Mouse (Mus musculus): Measurements from ENCODE around the gene 1700029P11Rik. TPM values are rescaled to one million over a fixed set of nuclear protein-coding genes. Genes with fewer than 3 reads are reported as not detected.
"Not testable (repeated sequence)": the region's sequence is repeated elsewhere in the genome, so short reads cannot be mapped to it uniquely, and the experiment has no call there.

Gene 1700029P11Rik
- polyA plus RNA-seq, 1 experiment from 2014 or later = not detected

DNA sequence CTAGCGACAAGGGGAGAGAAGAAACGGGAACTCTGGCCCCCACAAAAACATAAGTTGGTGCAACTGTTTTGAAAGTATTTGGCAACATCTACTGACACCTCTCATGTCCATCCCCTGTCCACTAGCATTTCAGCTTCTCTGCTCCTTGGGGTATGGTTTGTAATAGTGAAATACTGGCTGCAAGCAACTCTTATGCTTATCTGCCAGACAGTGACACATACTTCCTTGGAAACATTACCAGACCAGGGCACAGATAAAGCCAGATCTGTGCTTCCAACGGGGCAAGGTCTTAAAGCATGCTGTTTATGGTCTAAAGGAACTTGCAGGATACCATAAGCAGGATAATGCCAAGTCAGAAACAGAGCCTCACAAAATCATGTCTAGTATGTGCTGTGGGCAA lies 21.4 kb upstream of the 1700029P11Rik start:
- Histone ChIP-seq H3K9me3 (replicated peaks) (no peaks in the 10 kb centered on the region), H3K27ac (replicated peaks) (peak overlapping the region; percentile 48), H3K4me3 (replicated peaks) (no peak overlapping the region), H3K36me3 (replicated peaks) (peaks cover 22% of the 10 kb centered on the region; the same call in 1 of the 2 replicates), H3K4me2 (no peak overlapping the region; the same call in 1 of the 2 replicates), H3K27me3 (no peaks in the 10 kb centered on the region), H3K9ac (no peak overlapping the region), H3K4me1 (replicated peaks) (peaks cover 31% of the 10 kb centered on the region)
- 62% methylated on average over 3 of the region's 3 CpGs for whole genome bisulfite sequencing (ENCODE audit: insufficient replicate concordance)
- ATAC-seq (ENCODE audit: insufficient read depth) = no peak

- peak; percentile 97 for ATAC-seq (ENCODE audit: insufficient read depth)
- Histone ChIP-seq H3K36me3 (replicated peaks) (0 out of 2 replicates have a peak, but pooled peaks cover 11% of the 10 kb centered on the region), H3K4me2 (peak within 1 kb of the TSS; percentile 100), H3K4me3 (replicated peaks) (peak within 1 kb of the TSS; percentile 78), H3K27ac (replicated peaks) (peak within 1 kb of the TSS; percentile 81), H3K27me3 (no peaks in the 10 kb centered on the region), H3K4me1 (replicated peaks) (peaks cover 36% of the 10 kb centered on the region), H3K9ac (peak within 1 kb of the TSS; percentile 80), H3K9me3 (replicated peaks) (no peaks in the 10 kb centered on the region)
- under 1% methylated on average over 77 of the region's 77 CpGs for WGBS (ENCODE audit: insufficient replicate concordance)
Measured at GRCm38 (mm10) chr15:81960171-81961077, 19.9 kb upstream of the 1700029P11Rik start, which contains the start of gene Pmm1. Gene Pmm1 (minus strand): TSS chr15:81960930.

DNA sequence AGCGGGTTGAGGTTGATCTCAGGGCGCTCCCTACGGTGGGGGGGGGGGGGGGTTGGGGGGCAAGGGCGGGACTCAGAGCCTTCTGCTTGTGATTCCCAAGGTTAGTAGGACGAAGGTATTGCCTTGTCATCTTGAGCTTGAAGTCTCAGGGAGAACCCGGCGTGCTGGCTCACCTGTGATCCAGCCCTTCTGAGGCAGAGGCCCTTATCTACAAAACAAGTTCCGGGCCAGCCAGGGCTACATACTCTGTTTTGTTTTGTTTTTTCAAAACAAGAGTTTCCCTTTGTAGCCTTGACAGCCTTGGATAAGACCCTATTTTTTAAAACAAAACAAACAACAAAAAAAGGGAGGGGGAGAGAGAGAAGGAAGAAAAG lies 19.3 kb upstream of the 1700029P11Rik start:
- 2% methylated on average over 8 of the region's 8 CpGs for WGBS (ENCODE audit: insufficient replicate concordance)
- ATAC-seq (ENCODE audit: insufficient read depth) = peak; percentile 71

GRCm38 (mm10) chr15:81964262-81964661 lies 16.1 kb upstream of the 1700029P11Rik start:
- Histone ChIP-seq H3K27me3 (no peaks in the 10 kb centered on the region; the same call in 1 of the 2 replicates), H3K4me1 (replicated peaks) (peaks cover 40% of the 10 kb centered on the region), H3K4me3 (replicated peaks) (no peak overlapping the region), H3K9ac (no peak overlapping the region), H3K36me3 (replicated peaks) (no peaks in the 10 kb centered on the region), H3K9me3 (replicated peaks) (no peaks in the 10 kb centered on the region), H3K4me2 (no peak overlapping the region), H3K27ac (replicated peaks) (no peak overlapping the region)
- WGBS (ENCODE audit: insufficient replicate concordance) = 28% methylated on average over 1 of the region's 1 CpGs
- ATAC-seq (ENCODE audit: insufficient read depth) = no peak

More for the DNA sequence above, 19.3 kb upstream of the 1700029P11Rik start:
- peak overlapping the region; percentile 32; the same call in 1 of the 2 replicates for H3K9ac ChIP-seq
- H3K36me3 ChIP-seq (replicated peaks) = 0 out of 2 replicates have a peak, but pooled peaks cover 5% of the 10 kb centered on the region
- H3K4me2 ChIP-seq = peak overlapping the region; percentile 100
- peaks cover 36% of the 10 kb centered on the region for H3K4me1 ChIP-seq (replicated peaks)
- H3K9me3 ChIP-seq (replicated peaks) = no peaks in the 10 kb centered on the region
- no peaks in the 10 kb centered on the region; the same call in 1 of the 2 replicates for H3K27me3 ChIP-seq
- peak overlapping the region; percentile 79 for H3K27ac ChIP-seq (replicated peaks)
- peak overlapping the region; percentile 78 for H3K4me3 ChIP-seq (replicated peaks)

DNA sequence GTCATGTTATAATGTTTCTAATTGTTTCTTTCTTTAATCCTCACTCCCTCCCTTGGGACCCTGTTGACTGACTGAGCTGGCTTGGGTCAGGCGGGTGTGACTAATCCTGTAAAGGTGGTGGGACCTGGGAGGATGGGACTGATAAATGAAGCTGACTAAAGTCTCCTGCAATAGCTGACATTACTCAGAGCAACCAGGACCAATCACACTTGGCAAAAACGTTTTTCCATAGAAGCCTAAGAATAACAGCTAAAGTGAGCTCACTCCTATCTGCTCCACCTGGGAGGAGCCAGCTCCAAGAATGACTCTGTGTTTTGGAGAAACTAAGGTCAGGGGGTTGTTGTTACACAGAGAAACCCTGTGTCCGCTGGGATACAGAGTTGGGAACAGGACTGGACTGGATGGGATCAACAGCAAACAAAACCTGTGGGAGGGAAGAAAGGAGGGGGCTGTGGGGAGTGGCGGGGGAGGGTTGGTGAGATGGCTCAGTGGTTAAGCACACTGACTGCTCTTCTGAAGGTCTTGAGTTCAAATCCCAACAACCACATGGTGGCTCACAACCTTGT lies 15.3 kb upstream of the 1700029P11Rik start:
- Histone ChIP-seq H3K4me1 (replicated peaks) (peaks cover 39% of the 10 kb centered on the region), H3K27me3 (no peaks in the 10 kb centered on the region; the same call in 1 of the 2 replicates), H3K4me2 (no peak overlapping the region), H3K4me3 (replicated peaks) (no peak overlapping the region), H3K36me3 (replicated peaks) (no peaks in the 10 kb centered on the region), H3K9ac (no peak overlapping the region), H3K27ac (replicated peaks) (no peak overlapping the region), H3K9me3 (replicated peaks) (no peaks in the 10 kb centered on the region)
- WGBS (ENCODE audit: insufficient replicate concordance) = 54% methylated on average over 4 of the region's 4 CpGs
- no peak for ATAC-seq (ENCODE audit: insufficient read depth)

DNA sequence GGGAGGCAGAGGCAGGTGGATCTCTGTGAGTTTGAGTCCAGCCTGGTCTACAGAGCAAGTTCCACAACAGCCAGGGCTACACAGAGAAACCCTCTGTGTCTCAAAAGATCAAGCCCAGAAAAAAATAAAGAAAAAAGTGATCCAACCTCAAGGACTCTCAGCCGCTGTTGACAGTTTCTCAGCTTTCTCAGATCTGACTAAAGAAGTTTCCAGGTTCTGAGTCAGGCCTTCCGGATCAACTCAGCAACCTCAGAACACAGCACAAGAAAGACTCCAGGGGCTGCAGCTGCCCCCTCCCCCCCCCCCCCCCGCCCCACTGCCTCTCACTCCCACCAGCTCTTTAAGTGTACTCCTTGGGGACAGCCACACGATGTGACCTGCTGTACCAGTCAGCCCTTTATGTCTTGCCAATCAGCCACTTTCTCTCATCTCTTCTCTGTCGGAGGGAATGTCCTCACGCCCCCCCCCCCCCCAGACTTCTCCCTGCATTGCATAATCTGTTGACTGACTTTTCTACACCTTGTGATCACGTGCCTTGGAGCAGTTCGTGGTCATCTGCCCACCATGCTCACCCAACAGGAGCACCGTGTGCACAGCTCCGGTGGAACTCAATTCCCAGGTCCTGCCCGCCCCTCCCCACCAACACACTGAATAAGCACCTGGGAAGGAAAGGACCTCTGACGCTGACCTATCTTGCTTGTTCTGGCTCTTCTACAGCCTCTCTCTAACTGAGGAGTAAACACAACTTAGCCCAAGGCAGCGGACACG lies 14.1 kb upstream of the 1700029P11Rik start:
- no peaks in the 10 kb centered on the region for H3K36me3 ChIP-seq (replicated peaks)
- no peaks in the 10 kb centered on the region; the same call in 1 of the 2 replicates for H3K27me3 ChIP-seq
- no peak overlapping the region for H3K4me2 ChIP-seq
- peaks cover 30% of the 10 kb centered on the region for H3K4me1 ChIP-seq (replicated peaks)
- no peak overlapping the region for H3K4me3 ChIP-seq (replicated peaks)
- no peak overlapping the region for H3K9ac ChIP-seq
- H3K27ac ChIP-seq (replicated peaks) = no peak overlapping the region
- no peaks in the 10 kb centered on the region for H3K9me3 ChIP-seq (replicated peaks)
- 54% methylated on average over 12 of the region's 14 CpGs for WGBS (ENCODE audit: insufficient replicate concordance)
- no peak for ATAC-seq (ENCODE audit: insufficient read depth)

- 74% methylated on average over 5 of the region's 5 CpGs for WGBS (ENCODE audit: insufficient replicate concordance)
- Histone ChIP-seq H3K27ac (replicated peaks) (no peak overlapping the region), H3K9me3 (replicated peaks) (no peaks in the 10 kb centered on the region)
Measured at GRCm38 (mm10) chr15:81967821-81968220, 12.5 kb upstream of the 1700029P11Rik start.

DNA sequence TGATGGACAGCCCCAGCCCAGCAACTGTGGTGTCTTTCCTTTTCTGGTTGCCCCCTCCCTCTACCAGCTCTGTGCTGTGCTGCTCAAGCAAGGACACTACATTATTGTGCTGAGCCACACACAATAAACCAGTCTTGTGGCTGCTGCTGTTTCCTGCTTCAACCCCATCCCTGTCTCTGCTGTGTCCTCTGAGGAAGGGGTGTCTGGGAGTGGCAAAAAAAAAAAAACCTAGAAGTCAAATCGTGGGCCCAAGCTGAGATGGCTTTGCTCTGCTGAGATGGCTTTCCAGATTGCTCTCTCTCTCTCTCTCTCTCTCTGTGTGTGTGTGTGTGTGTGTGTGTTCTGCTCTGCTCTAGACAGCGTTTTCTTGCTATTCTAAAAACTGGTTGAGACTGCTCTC lies 11.9 kb upstream of the 1700029P11Rik start:
- 41% methylated on average over 2 of the region's 2 CpGs for WGBS (ENCODE audit: insufficient replicate concordance)

More at GRCm38 (mm10) chr15:81967821-81968220, 12.5 kb upstream of the 1700029P11Rik start:
- Histone ChIP-seq H3K4me3 (replicated peaks) (no peak overlapping the region), H3K4me1 (replicated peaks) (peaks cover 25% of the 10 kb centered on the region), H3K9ac (no peak overlapping the region), H3K4me2 (no peak overlapping the region), H3K36me3 (replicated peaks) (no peaks in the 10 kb centered on the region), H3K27me3 (no peaks in the 10 kb centered on the region; the same call in 1 of the 2 replicates)
- ATAC-seq (ENCODE audit: insufficient read depth) = no peak

GRCm38 (mm10) chr15:81969173-81969572 lies 11.2 kb upstream of the 1700029P11Rik start:
- Histone ChIP-seq H3K27me3 (no peaks in the 10 kb centered on the region; the same call in 1 of the 2 replicates), H3K27ac (replicated peaks) (no peak overlapping the region), H3K9me3 (replicated peaks) (no peaks in the 10 kb centered on the region), H3K4me2 (peak overlapping the region; percentile 36), H3K9ac (no peak overlapping the region), H3K36me3 (replicated peaks) (no peaks in the 10 kb centered on the region), H3K4me3 (replicated peaks) (no peak overlapping the region), H3K4me1 (replicated peaks) (peaks cover 25% of the 10 kb centered on the region)
- 0 out of 2 replicates have a peak, but pooled peaks have one; percentile 58 for ATAC-seq (ENCODE audit: insufficient read depth)
- WGBS (ENCODE audit: insufficient replicate concordance) = 40% methylated on average over 7 of the region's 7 CpGs

More for the DNA sequence above, 11.9 kb upstream of the 1700029P11Rik start:
- Histone ChIP-seq H3K4me1 (replicated peaks) (peaks cover 25% of the 10 kb centered on the region), H3K27ac (replicated peaks) (no peak overlapping the region), H3K9me3 (replicated peaks) (no peaks in the 10 kb centered on the region), H3K4me3 (replicated peaks) (no peak overlapping the region), H3K36me3 (replicated peaks) (no peaks in the 10 kb centered on the region), H3K9ac (no peak overlapping the region), H3K27me3 (no peaks in the 10 kb centered on the region; the same call in 1 of the 2 replicates), H3K4me2 (no peak overlapping the region)
- ATAC-seq (ENCODE audit: insufficient read depth) = no peak

DNA sequence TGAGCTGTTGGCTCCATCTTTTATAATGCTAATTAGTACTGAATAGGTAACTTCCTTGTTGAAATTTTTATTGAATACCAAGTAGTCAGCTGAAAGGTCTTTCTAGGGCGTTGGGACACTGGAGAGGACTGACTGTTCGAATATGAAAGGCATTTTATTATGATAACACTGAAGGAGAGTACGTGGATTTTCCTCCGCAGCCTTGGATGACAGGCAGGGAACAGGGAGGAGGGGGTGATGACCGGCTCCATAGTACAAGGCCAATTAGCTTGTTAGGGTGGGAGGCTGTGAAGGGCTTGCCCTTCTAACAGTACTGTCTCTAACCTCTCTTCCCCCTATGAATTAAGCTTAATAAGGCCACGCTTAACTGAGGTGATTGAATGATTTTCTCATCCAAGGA lies 10.7 kb upstream of the 1700029P11Rik start:
- not testable (repeated sequence) for H3K4me3 ChIP-seq (replicated peaks); ATAC-seq (ENCODE audit: insufficient read depth); H3K27me3 ChIP-seq; H3K9me3 ChIP-seq (replicated peaks); H3K27ac ChIP-seq (replicated peaks); H3K9ac ChIP-seq; H3K36me3 ChIP-seq (replicated peaks)
- 76% methylated on average over 6 of the region's 6 CpGs for WGBS (ENCODE audit: insufficient replicate concordance)
- Histone ChIP-seq H3K4me1 (replicated peaks) (peaks cover 25% of the 10 kb centered on the region), H3K4me2 (peak overlapping the region; percentile 36)
